Mouse (Mus musculus): Measurements from ENCODE around the gene Ttyh3. TPM values are rescaled to one million over a fixed set of nuclear protein-coding genes. Genes with fewer than 3 reads are reported as not detected.

Gene Ttyh3
- total and polyA plus RNA-seq, 2 experiments from 2014 or later, result 56.6 to 196 TPM

GRCm38 (mm10) chr5:140644702-140645201 is 4.1 kb downstream of the Ttyh3 start:
- ATAC-seq (ENCODE audit: low FRiP score), result no peak
- peak overlapping the region; percentile 3; the same call in 1 of the 2 replicates for H3K4me3 ChIP-seq (ENCODE audit: low read depth, low read length)

DNA sequence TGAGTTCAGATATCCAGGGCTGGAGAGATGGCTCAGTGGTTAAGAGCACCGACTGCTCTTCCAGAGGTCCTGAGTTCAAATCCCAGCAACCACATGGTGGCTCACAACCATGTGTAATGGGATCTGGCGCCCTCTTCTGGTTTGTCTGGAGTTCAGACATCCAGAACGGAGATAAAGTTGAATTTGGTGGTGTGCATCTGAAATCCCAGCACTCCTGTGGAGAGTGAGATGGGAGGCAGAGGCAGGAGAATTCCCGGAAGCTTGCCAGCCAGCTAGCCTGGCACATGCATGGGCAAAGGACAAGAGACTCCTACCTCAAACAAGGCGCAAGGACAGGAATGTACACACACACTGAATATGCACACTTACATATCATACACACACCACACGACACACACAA is 4.6 kb downstream of the Ttyh3 start:
- H3K4me3 ChIP-seq (ENCODE audit: low read depth, low read length), result no peak overlapping the region
- ATAC-seq (ENCODE audit: low FRiP score) (no peak), DNase-seq (ENCODE audit: low spot score) (no peak)
- peak; percentile 56 for TF ChIP-seq CTCF (IDR thresholded peaks at IDR 0.05)
- peaks cover 14% of the 10 kb centered on the region for H3K4me1 ChIP-seq (ENCODE audit: insufficient read depth, low read length)
- H3K4me2 ChIP-seq (ENCODE audit: low read depth, low read length, poor library complexity, severe bottlenecking), result no peak overlapping the region
- H3K9me3 ChIP-seq (ENCODE audit: low read length), result no peaks in the 10 kb centered on the region
- H3K9ac ChIP-seq (replicated peaks; ENCODE audit: low read length, poor library complexity, severe bottlenecking), result no peak overlapping the region
- WGBS, result 87% methylated on average over 6 of the region's 6 CpGs
- H3K27ac ChIP-seq (ENCODE audit: low read depth, low read length), result no peak overlapping the region
- H3K36me3 ChIP-seq (ENCODE audit: insufficient read depth, low read length), result 0 out of 2 replicates have a peak, but pooled peaks cover 3% of the 10 kb centered on the region
- H3K27me3 ChIP-seq (ENCODE audit: insufficient read depth, low read length), result no peaks in the 10 kb centered on the region

More at GRCm38 (mm10) chr5:140644702-140645201, 4.1 kb downstream of the Ttyh3 start:
- Histone ChIP-seq H3K4me2 (ENCODE audit: low read depth, low read length, poor library complexity, severe bottlenecking) (peak overlapping the region; percentile 98), H3K36me3 (ENCODE audit: insufficient read depth, low read length) (0 out of 2 replicates have a peak, but pooled peaks cover 3% of the 10 kb centered on the region), H3K4me1 (ENCODE audit: insufficient read depth, low read length) (peaks cover 19% of the 10 kb centered on the region), H3K27me3 (ENCODE audit: insufficient read depth, low read length) (no peaks in the 10 kb centered on the region), H3K9me3 (ENCODE audit: low read length) (no peaks in the 10 kb centered on the region), H3K27ac (ENCODE audit: low read depth, low read length) (peak overlapping the region; percentile 32; the same call in 1 of the 2 replicates), H3K9ac (replicated peaks; ENCODE audit: low read length, poor library complexity, severe bottlenecking) (peak overlapping the region; percentile 26; the same call in 1 of the 2 replicates)
- no peak for DNase-seq (ENCODE audit: low spot score)
- TF ChIP-seq CTCF (IDR thresholded peaks at IDR 0.05), result no peak
- 42% methylated on average over 15 of the region's 15 CpGs for WGBS

DNA sequence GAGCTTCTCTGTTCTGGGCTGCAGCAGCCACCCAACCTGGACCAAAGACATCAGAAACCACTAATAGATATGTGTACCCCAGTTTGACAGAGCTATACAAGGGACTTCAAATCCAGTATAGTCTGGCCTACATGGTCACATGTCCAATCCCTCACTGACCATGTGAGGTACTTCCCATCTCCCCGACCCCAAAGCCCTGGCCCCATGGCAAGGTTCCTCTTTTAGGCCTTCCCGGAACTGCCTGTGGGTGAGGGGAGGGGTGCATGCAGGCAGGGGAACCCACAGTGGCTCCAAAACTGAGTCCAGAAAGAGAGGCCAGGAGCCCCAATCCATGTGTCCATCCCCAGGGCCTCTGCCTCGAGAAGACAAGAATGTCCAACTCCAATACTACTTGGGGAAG is 6.8 kb downstream of the Ttyh3 start:
- H3K4me1 ChIP-seq (ENCODE audit: insufficient read depth, low read length), result peaks cover 14% of the 10 kb centered on the region
- H3K4me3 ChIP-seq (ENCODE audit: low read depth, low read length), result no peak overlapping the region
- WGBS, result 61% methylated on average over 3 of the region's 3 CpGs
- H3K27me3 ChIP-seq (ENCODE audit: insufficient read depth, low read length), result no peaks in the 10 kb centered on the region
- no peak overlapping the region for H3K4me2 ChIP-seq (ENCODE audit: low read depth, low read length, poor library complexity, severe bottlenecking)
- no peaks in the 10 kb centered on the region for H3K9me3 ChIP-seq (ENCODE audit: low read length)
- DNase-seq (ENCODE audit: low spot score) (no peak), ATAC-seq (ENCODE audit: low FRiP score) (no peak)
- H3K36me3 ChIP-seq (ENCODE audit: insufficient read depth, low read length), result 0 out of 2 replicates have a peak, but pooled peaks cover 8% of the 10 kb centered on the region
- H3K27ac ChIP-seq (ENCODE audit: low read depth, low read length), result no peak overlapping the region
- no peak overlapping the region for H3K9ac ChIP-seq (replicated peaks; ENCODE audit: low read length, poor library complexity, severe bottlenecking)
- TF ChIP-seq CTCF (IDR thresholded peaks at IDR 0.05), result no peak

GRCm38 (mm10) chr5:140641254-140641928 is 7.4 kb downstream of the Ttyh3 start:
- Histone ChIP-seq H3K4me3 (ENCODE audit: low read depth, low read length) (no peak overlapping the region), H3K27me3 (ENCODE audit: insufficient read depth, low read length) (no peaks in the 10 kb centered on the region), H3K9ac (replicated peaks; ENCODE audit: low read length, poor library complexity, severe bottlenecking) (no peak overlapping the region), H3K27ac (ENCODE audit: low read depth, low read length) (no peak overlapping the region; the same call in 1 of the 2 replicates), H3K4me1 (ENCODE audit: insufficient read depth, low read length) (peaks cover 14% of the 10 kb centered on the region), H3K4me2 (ENCODE audit: low read depth, low read length, poor library complexity, severe bottlenecking) (no peak overlapping the region), H3K36me3 (ENCODE audit: insufficient read depth, low read length) (0 out of 2 replicates have a peak, but pooled peaks cover 8% of the 10 kb centered on the region), H3K9me3 (ENCODE audit: low read length) (no peaks in the 10 kb centered on the region)
- DNase-seq (ENCODE audit: low spot score) (no peak), ATAC-seq (ENCODE audit: low FRiP score) (no peak)
- no peak for TF ChIP-seq CTCF (IDR thresholded peaks at IDR 0.05)
- WGBS, result 68% methylated on average over 10 of the region's 10 CpGs

GRCm38 (mm10) chr5:140640812-140641211 is 8.0 kb downstream of the Ttyh3 start:
- no peak overlapping the region for H3K4me2 ChIP-seq (ENCODE audit: low read depth, low read length, poor library complexity, severe bottlenecking)
- DNase-seq (ENCODE audit: low spot score) (no peak), ATAC-seq (ENCODE audit: low FRiP score) (no peak)
- no peak overlapping the region for H3K27ac ChIP-seq (ENCODE audit: low read depth, low read length)
- peaks cover 11% of the 10 kb centered on the region for H3K36me3 ChIP-seq (ENCODE audit: insufficient read depth, low read length)
- no peaks in the 10 kb centered on the region for H3K9me3 ChIP-seq (ENCODE audit: low read length)
- 0 out of 2 replicates have a peak overlapping the region, but pooled peaks have one; percentile 33 for H3K9ac ChIP-seq (replicated peaks; ENCODE audit: low read length, poor library complexity, severe bottlenecking)
- no peaks in the 10 kb centered on the region for H3K27me3 ChIP-seq (ENCODE audit: insufficient read depth, low read length)
- TF ChIP-seq CTCF (IDR thresholded peaks at IDR 0.05), result peak; percentile 57
- H3K4me1 ChIP-seq (ENCODE audit: insufficient read depth, low read length), result peaks cover 8% of the 10 kb centered on the region; the same call in 1 of the 2 replicates
- no peak overlapping the region for H3K4me3 ChIP-seq (ENCODE audit: low read depth, low read length)
- 64% methylated on average over 2 of the region's 2 CpGs for WGBS

DNA sequence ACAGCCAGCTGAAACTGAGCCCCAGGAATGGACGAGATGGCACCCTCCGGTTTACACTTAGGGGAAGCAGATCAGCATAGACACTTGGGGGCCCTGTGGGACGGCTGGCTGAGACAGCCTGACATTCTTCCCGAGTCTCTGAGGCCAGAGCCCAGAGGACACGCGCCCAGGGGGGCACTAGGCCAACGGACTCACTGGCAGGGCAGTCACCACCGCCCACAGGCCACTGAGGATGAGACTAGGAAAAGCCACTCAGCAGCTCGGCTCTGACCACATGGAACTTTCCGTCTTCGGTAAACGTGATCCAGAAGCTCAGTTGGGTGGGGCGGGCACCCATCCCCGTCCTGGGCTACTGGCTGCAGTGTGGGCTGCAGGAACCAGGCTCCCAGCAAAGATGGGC is 9.0 kb downstream of the Ttyh3 start:
- no peak overlapping the region for H3K9ac ChIP-seq (replicated peaks; ENCODE audit: low read length, poor library complexity, severe bottlenecking)
- H3K36me3 ChIP-seq (ENCODE audit: insufficient read depth, low read length), result peaks cover 17% of the 10 kb centered on the region
- H3K27me3 ChIP-seq (ENCODE audit: insufficient read depth, low read length), result no peaks in the 10 kb centered on the region
- H3K4me2 ChIP-seq (ENCODE audit: low read depth, low read length, poor library complexity, severe bottlenecking), result no peak overlapping the region
- TF ChIP-seq CTCF (IDR thresholded peaks at IDR 0.05), result no peak
- H3K27ac ChIP-seq (ENCODE audit: low read depth, low read length), result no peak overlapping the region
- DNase-seq (ENCODE audit: low spot score) (no peak), ATAC-seq (ENCODE audit: low FRiP score) (no peak)
- no peaks in the 10 kb centered on the region for H3K9me3 ChIP-seq (ENCODE audit: low read length)
- H3K4me3 ChIP-seq (ENCODE audit: low read depth, low read length), result no peak overlapping the region
- 80% methylated on average over 14 of the region's 14 CpGs for WGBS
- peaks cover 8% of the 10 kb centered on the region; the same call in 1 of the 2 replicates for H3K4me1 ChIP-seq (ENCODE audit: insufficient read depth, low read length)

Data from midbrain, postnatal 0 days (tissue).